Comparison of ENCODE assay signal across 7 mouse cellular contexts in the genomic region with DNA sequence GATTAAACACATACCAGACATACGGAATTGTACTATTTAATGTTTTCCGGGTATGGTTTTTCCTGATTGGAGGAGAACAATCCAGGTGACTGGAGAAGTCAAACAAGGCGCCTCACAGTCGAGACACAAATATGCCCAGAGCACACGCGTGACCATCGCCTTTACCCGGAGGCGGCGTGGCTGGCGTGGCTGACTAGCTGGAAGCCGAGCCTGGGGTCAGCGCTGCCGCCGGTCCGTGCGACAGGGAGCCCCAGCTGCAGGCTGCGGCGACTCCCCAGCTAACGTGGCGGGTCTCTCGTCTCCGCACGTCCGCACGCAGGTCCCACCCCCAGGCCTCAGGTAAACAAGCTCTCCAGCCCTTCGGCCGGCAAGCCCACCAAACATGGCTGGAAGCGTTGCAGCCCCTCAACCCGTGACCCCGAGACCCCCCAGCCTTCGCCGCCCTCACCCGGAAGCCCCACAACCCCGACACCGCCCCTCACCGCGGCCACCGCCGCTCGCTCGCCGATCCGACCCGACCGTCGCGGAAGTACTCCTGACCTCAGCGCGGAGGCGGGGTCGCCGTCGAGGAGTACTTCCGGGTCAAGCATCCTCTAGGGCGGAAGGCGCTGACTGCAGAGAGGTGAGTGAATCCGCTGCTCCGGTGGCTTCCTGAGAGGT. TPM values are rescaled to one million over a fixed set of nuclear protein-coding genes. Genes with fewer than 3 reads are reported as not detected.
DNase-seq lines count a peak whose midpoint lies in the region; ATAC-seq and TF ChIP-seq lines count a peak whose summit lies in the region.

Fam114a2 (minus strand) TSS at position 527 of the 660 bp plus-strand sequence.
Mfap3 (plus strand) TSS at position 574 of the 660 bp plus-strand sequence.

- peak; percentile 95 for ATAC-seq in intestine, postnatal 0 days
- peak; percentile 94 for ATAC-seq in midbrain, embryonic 12.5 days (ENCODE audit: low FRiP score, low read depth)

- WGBS in intestine, postnatal 0 days: under 1% methylated on average over 59 of the region's 59 CpGs
- WGBS in midbrain, embryonic 12.5 days: under 1% methylated on average over 59 of the region's 59 CpGs
- WGBS in small intestine, adult 2 months: under 1% methylated on average over 59 of the region's 59 CpGs

- H3K36me3 ChIP-seq in intestine, postnatal 0 days (ENCODE audit: control insufficient read depth, insufficient read depth): peaks cover 15% of the 10 kb centered on the region
- 0 out of 2 replicates have a peak, but pooled peaks cover 17% of the 10 kb centered on the region for H3K36me3 ChIP-seq in midbrain, embryonic 12.5 days
- H3K36me3 ChIP-seq in small intestine, adult 2 months (ENCODE audit: control insufficient read depth, insufficient read depth, low read length): peaks cover 5% of the 10 kb centered on the region; the same call in 1 of the 2 replicates

- peak within 1 kb of the TSS; percentile 86 for H3K4me2 ChIP-seq in intestine, postnatal 0 days (replicated peaks; ENCODE audit: low read depth)
- H3K4me2 ChIP-seq in midbrain, embryonic 12.5 days (replicated peaks): peak within 1 kb of the TSS; percentile 75

- H3K27ac ChIP-seq in intestine, postnatal 0 days (ENCODE audit: low read depth, low read length): peak within 1 kb of the TSS; percentile 83
- H3K27ac ChIP-seq in midbrain, embryonic 12.5 days (replicated peaks): peak within 1 kb of the TSS; percentile 79
- peak within 1 kb of the TSS; percentile 73 for H3K27ac ChIP-seq in small intestine, adult 2 months (ENCODE audit: insufficient read depth, low read depth, low read length)

- no peaks in the 10 kb centered on the region for H3K27me3 ChIP-seq in intestine, postnatal 0 days (replicated peaks; ENCODE audit: control insufficient read depth, insufficient read depth, low read length)
- no peaks in the 10 kb centered on the region for H3K27me3 ChIP-seq in midbrain, embryonic 12.5 days
- H3K27me3 ChIP-seq in small intestine, adult 2 months (ENCODE audit: control insufficient read depth, insufficient read depth, low read length): no peaks in the 10 kb centered on the region

- TF ChIP-seq POLR2A in small intestine, adult 2 months (IDR thresholded peaks at IDR 0.05; ENCODE audit: low read depth, low read length): peak; percentile 79

- H3K9me3 ChIP-seq in intestine, postnatal 0 days (ENCODE audit: control insufficient read depth): no peaks in the 10 kb centered on the region
- H3K9me3 ChIP-seq in midbrain, embryonic 12.5 days: no peaks in the 10 kb centered on the region

- H3K9ac ChIP-seq in intestine, postnatal 0 days (ENCODE audit: low read depth, low read length): peak within 1 kb of the TSS; percentile 70
- H3K9ac ChIP-seq in midbrain, embryonic 12.5 days (replicated peaks): peak within 1 kb of the TSS; percentile 79

- intact Hi-C loops in left cerebral cortex, postnatal 4 days (cut with DNase I): no loop called here

- peak; percentile 88 for DNase-seq in adrenal gland, adult 8-10 months
- DNase-seq in embryo, embryonic 9.5 days (ENCODE audit: extremely low spot score): peak; percentile 95
- DNase-seq in gonadal fat pad, adult 2 months (ENCODE audit: low read depth): no peak
- DNase-seq in left cerebral cortex, postnatal 4 days: peak; percentile 96

- no peak for TF ChIP-seq CTCF in intestine, postnatal 0 days (IDR thresholded peaks at IDR 0.05; ENCODE audit: low read depth)
- TF ChIP-seq CTCF in small intestine, adult 2 months (IDR thresholded peaks at IDR 0.05; ENCODE audit: extremely low read depth, insufficient read length, insufficient replicate concordance, low read depth, low read length): no peak

- H3K4me3 ChIP-seq in intestine, postnatal 0 days (ENCODE audit: low read depth, low read length): peak within 1 kb of the TSS; percentile 95
- H3K4me3 ChIP-seq in midbrain, embryonic 12.5 days: peak within 1 kb of the TSS; percentile 92
- H3K4me3 ChIP-seq in small intestine, adult 2 months (ENCODE audit: low read depth, low read length): peak within 1 kb of the TSS; percentile 96

- H3K4me1 ChIP-seq in intestine, postnatal 0 days (replicated peaks; ENCODE audit: control insufficient read depth, insufficient read depth, low read length): no peaks in the 10 kb centered on the region
- peaks cover 17% of the 10 kb centered on the region for H3K4me1 ChIP-seq in midbrain, embryonic 12.5 days
- peaks cover 5% of the 10 kb centered on the region; the same call in 1 of the 2 replicates for H3K4me1 ChIP-seq in small intestine, adult 2 months (ENCODE audit: control insufficient read depth, insufficient read depth, insufficient read length, low read length)

RNA-seq across cellular contexts. Expression of gene Fam114a2, which starts in this region (rescaled TPM):
- 10 to 100 TPM; 64.6 to 83.3 (median 76.3) TPM for total RNA-seq in adrenal gland, adult 8-10 months (2022)
- polyA plus RNA-seq in gonadal fat pad, adult 2 months (2012; rRNA removed): 30.5 and 37.0 TPM in 2 replicates
- 54.8 and 56.1 TPM in 2 replicates for polyA plus RNA-seq in intestine, postnatal 0 days (2015; fragmentation: Nextera tagmentation; extraction: Ambion mirVana)
- total RNA-seq in left cerebral cortex, postnatal 4 days (2021): 10 to 100 TPM; 38.7 to 38.9 TPM
- polyA plus RNA-seq in midbrain, embryonic 12.5 days (2016; fragmentation: Nextera tagmentation; extraction: Ambion mirVana): 81.0 and 88.1 TPM in 2 replicates
- polyA plus RNA-seq in small intestine, adult 2 months (2012; rRNA removed): 14.8 and 31.3 TPM in 2 replicates

RNA-seq across cellular contexts. Expression of gene Mfap3, which starts in this region (rescaled TPM):
- total RNA-seq in adrenal gland, adult 8-10 months (2022): 10 to 100 TPM; 20.8 to 33.3 (median 29.6) TPM
- 11.7 and 14.7 TPM in 2 replicates for polyA plus RNA-seq in gonadal fat pad, adult 2 months (2012; rRNA removed)
- 30.4 and 31.9 TPM in 2 replicates for polyA plus RNA-seq in intestine, postnatal 0 days (2015; fragmentation: Nextera tagmentation; extraction: Ambion mirVana)
- 10 to 100 TPM; 41.1 to 44.3 TPM for total RNA-seq in left cerebral cortex, postnatal 4 days (2021)
- polyA plus RNA-seq in midbrain, embryonic 12.5 days (2016; fragmentation: Nextera tagmentation; extraction: Ambion mirVana): 57.9 and 59.4 TPM in 2 replicates
- 3.5 and 6.9 TPM in 2 replicates for polyA plus RNA-seq in small intestine, adult 2 months (2012; rRNA removed)
